Mouse (Mus musculus) CH12.LX (cell line): Measurements from ENCODE around the gene Phactr1. TPM values are rescaled to one million over a fixed set of nuclear protein-coding genes. Genes with fewer than 3 reads are reported as not detected.

Experiments used
- DNase-seq: peaks from one replicate; pipeline ENCODE4 v3.0.0-alpha.2; 2013; ENCODE audit errors: extremely low read depth
- H3K27ac ChIP-seq: 2 replicates; pipeline ENCODE4 v1.5.1; 2012; ENCODE audit warnings: low read depth, mild to moderate bottlenecking, control low read depth, moderate library complexity; ENCODE audit not compliant: insufficient read depth
- H3K27me3 ChIP-seq: replicated peaks from 2 replicates; pipeline ENCODE3; 2012; ENCODE audit warnings: inconsistent platforms
- H3K36me3 ChIP-seq, 2 experiments: replicated peaks in 1 of 2; 2 replicates each; pipeline versions ENCODE3 to v1.6.1; 2012; ENCODE audit warnings: inconsistent platforms in 1 of 2, low read length in 1 of 2, mild to moderate bottlenecking in 1 of 2, mixed read lengths in 1 of 2, moderate library complexity in 1 of 2; ENCODE audit not compliant: control insufficient read depth in 1 of 2, insufficient read depth in 1 of 2
- H3K4me1 ChIP-seq, 2 experiments: 2 replicates each; pipeline ENCODE4 v1.6.1; 2012; ENCODE audit warnings: inconsistent platforms in 1 of 2, moderate library complexity in 1 of 2; ENCODE audit not compliant: insufficient read depth in 2 of 2, control insufficient read depth in 1 of 2
- H3K4me2 ChIP-seq: 2 replicates; pipeline ENCODE4 v1.6.1; 2012; ENCODE audit warnings: low read depth, mild to moderate bottlenecking, control low read depth; ENCODE audit not compliant: poor library complexity, insufficient read depth, severe bottlenecking
- H3K4me3 ChIP-seq, 3 experiments: fragments of 150-350 bp in 1 of 3; sonication (generic) in 1 of 3; replicated peaks in 1 of 3; 2 replicates each; pipeline versions ENCODE3 to v1.5.1; 2011 to 2012; ENCODE audit warnings: low read depth in 2 of 3, low read length in 2 of 3, mild to moderate bottlenecking in 2 of 3, moderate library complexity in 2 of 3, control low read depth in 1 of 3, improper control_type of control experiment in 1 of 3, inconsistent platforms in 1 of 3, mixed read lengths in 1 of 3; ENCODE audit not compliant: poor library complexity in 1 of 3
- H3K79me2 ChIP-seq: replicated peaks from 2 replicates; pipeline ENCODE4 v1.6.1; 2012; ENCODE audit warnings: mild to moderate bottlenecking, moderate library complexity; ENCODE audit not compliant: control insufficient read depth, poor library complexity, insufficient read depth, severe bottlenecking; ENCODE audit errors: extremely low read depth
- H3K9ac ChIP-seq: 2 replicates; pipeline ENCODE4 v1.6.1; 2012; ENCODE audit warnings: low read depth, mild to moderate bottlenecking, control low read depth, moderate library complexity; ENCODE audit not compliant: insufficient read depth
- H3K9me3 ChIP-seq: replicated peaks from 2 replicates; pipeline ENCODE3; 2012; ENCODE audit warnings: low read length, inconsistent platforms, mixed read lengths
- CHD1 ChIP-seq: IDR thresholded peaks from 2 replicates; pipeline ENCODE4 v1.6.1; 2012; ENCODE audit warnings: low read depth, low read length, improper control_type of control experiment, inconsistent platforms
- E2F4 ChIP-seq: IDR thresholded peaks from 2 replicates; pipeline ENCODE4 v1.6.1; 2011; ENCODE audit warnings: low read depth, low read length, improper control_type of control experiment; ENCODE audit not compliant: insufficient replicate concordance
- ELF1 ChIP-seq: IDR thresholded peaks from 2 replicates; pipeline ENCODE4 v1.6.1; 2014; ENCODE audit warnings: low read depth, mild to moderate bottlenecking, inconsistent platforms, low read length, improper control_type of control experiment
- EP300 ChIP-seq: IDR thresholded peaks from 2 replicates; pipeline ENCODE4 v1.6.1; 2011; ENCODE audit warnings: low read length, improper control_type of control experiment
- HCFC1 ChIP-seq: IDR thresholded peaks from 2 replicates; pipeline ENCODE4 v1.6.1; 2012; ENCODE audit warnings: low read depth, mild to moderate bottlenecking, inconsistent platforms, low read length, improper control_type of control experiment
- MAX ChIP-seq: IDR thresholded peaks from 2 replicates; pipeline ENCODE4 v1.6.1; 2011; ENCODE audit warnings: low read length, improper control_type of control experiment
- MAZ ChIP-seq: IDR thresholded peaks from 2 replicates; pipeline ENCODE4 v1.6.1; 2012; ENCODE audit warnings: low read depth, mild to moderate bottlenecking, inconsistent platforms, low read length, improper control_type of control experiment, moderate library complexity
- NELFE ChIP-seq: IDR thresholded peaks from 2 replicates; pipeline ENCODE4 v1.6.1; 2011; ENCODE audit warnings: low read depth, low read length, improper control_type of control experiment
- NRF1 ChIP-seq: IDR thresholded peaks from 2 replicates; pipeline ENCODE4 v1.6.1; 2014; ENCODE audit warnings: low read depth, mild to moderate bottlenecking, inconsistent platforms, low read length, improper control_type of control experiment, moderate library complexity
- RAD21 ChIP-seq: IDR thresholded peaks from 2 replicates; pipeline ENCODE4 v1.6.1; 2011; ENCODE audit warnings: low read depth, mild to moderate bottlenecking, low read length, improper control_type of control experiment, moderate library complexity
- UBTF ChIP-seq: IDR thresholded peaks from 2 replicates; pipeline ENCODE4 v1.6.1; 2012; ENCODE audit warnings: low read depth, mild to moderate bottlenecking, inconsistent platforms, low read length, improper control_type of control experiment, moderate library complexity
- USF2 ChIP-seq: conservative IDR thresholded peaks from 2 replicates; pipeline ENCODE4 v1.6.1; 2011; ENCODE audit warnings: low read depth, low read length, improper control_type of control experiment
- ZC3H11A ChIP-seq: IDR thresholded peaks from 2 replicates; pipeline ENCODE4 v1.6.1; 2012; ENCODE audit warnings: low read depth, mild to moderate bottlenecking, inconsistent platforms, low read length, improper control_type of control experiment
- dilution Hi-C: fragments of 300-500 bp; cut with MboI; formaldehyde crosslinking; loops from 2 replicates; pipeline ENCODE4 v1.14.3; 2020; ENCODE audit warnings: low sequenced_read_pairs; ENCODE audit not compliant: extremely low pct_unique_long_range_greater_than_20kb, extremely low pct_ligation_motif_present
- in situ Hi-C: fragments of 300-500 bp; cut with MboI; formaldehyde crosslinking; loops from 3 replicates; pipeline ENCODE4 v1.14.3; 2019; ENCODE audit warnings: low sequenced_read_pairs, low pct_ligation_motif_present, low pct_unique_long_range_greater_than_20kb, mixed read lengths
- polyA plus RNA-seq: library from polyadenylated mRNA; unstranded; fragments of >175 nt; gene quantifications from 2 replicates; pipeline ENCODE4 v1.2.1, GENCODE M21; 2012; ENCODE audit warnings: low read depth; ENCODE audit not compliant: insufficient read length
- total RNA-seq, 2 experiments: library from RNA; depleted of rRNA; stranded (reverse); fragments of 300-350 nt in 1 of 2; fragments of >200 nt in 1 of 2; gene quantifications; 2 replicates each; pipeline ENCODE4 v1.2.3; 2012 to 2014

Phactr1 gene
- total and polyA plus RNA-seq, 3 experiments: 2.0 to 6.1 (median 3.1) TPM

DNA sequence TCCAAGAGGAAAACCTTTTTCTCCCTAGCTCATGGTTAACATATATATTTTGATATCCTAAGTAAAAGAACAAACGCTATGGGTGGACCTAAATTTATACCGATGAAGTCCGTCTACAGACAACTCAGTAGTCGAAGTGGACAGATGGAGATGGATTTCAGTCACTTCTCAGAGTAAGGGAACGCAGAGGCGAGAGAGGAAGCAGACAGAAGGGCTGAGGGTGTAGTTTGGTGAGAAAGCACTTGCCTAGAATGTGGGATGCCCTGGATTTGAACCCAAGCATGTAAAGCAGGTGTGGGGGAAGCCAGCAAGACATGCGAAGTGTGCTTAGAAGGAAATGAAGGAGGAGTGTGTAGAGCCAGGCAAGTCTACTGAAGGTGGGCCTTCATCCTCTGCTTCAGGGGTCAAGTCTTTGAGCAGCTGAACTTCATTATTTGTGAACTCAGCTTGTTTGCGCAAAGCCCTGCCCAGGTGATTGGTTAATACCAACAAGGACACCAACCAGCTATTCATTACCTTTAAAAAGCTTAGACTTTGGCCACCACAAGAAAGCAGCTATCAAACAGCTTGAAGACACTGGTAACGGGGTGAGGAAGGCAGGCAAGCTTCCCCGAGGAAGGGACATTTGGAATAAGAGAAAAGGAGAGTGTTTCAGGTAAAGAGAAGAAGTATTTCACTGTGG is 241.5 kb downstream of the Phactr1 start:
- in situ Hi-C loops: no loop called here
- no peak for TF ChIP-seq E2F4
- TF ChIP-seq NRF1: no peak
- TF ChIP-seq EP300: no peak
- TF ChIP-seq CHD1: no peak
- no peak for TF ChIP-seq RAD21
- no peak for TF ChIP-seq ZC3H11A
- no peak for TF ChIP-seq NELFE
- no peak for TF ChIP-seq UBTF
- TF ChIP-seq ELF1: no peak

DNA sequence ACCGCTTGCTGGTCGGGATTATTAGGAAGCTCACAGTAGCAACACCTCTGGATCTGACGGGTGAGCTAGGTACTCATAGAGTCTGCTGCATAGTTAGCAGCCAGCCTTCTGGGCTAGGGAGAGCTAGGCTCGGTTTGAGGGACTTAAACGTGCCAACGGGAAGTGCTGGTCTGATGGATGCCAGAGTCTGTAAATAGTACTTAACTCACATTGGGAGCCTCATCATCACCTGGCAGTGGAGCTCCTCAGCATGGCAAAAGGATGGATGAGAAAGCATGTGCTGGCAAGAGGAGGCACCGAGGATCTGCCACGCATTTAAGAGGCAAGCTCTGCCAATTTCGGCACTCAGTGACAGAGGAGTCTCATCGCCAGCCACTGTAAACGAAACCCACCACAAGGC is 247.4 kb downstream of the Phactr1 start:
- dilution Hi-C loops: no loop called here

More for the DNA sequence above, 241.5 kb downstream of the Phactr1 start:
- H3K27me3 ChIP-seq: no peaks in the 10 kb centered on the region
- H3K4me3 ChIP-seq: no peak overlapping the region
- no peak overlapping the region for H3K4me2 ChIP-seq
- dilution Hi-C loops: no loop called here
- peaks cover 0 to 7% of the 10 kb centered on the region in 2 experiments; a peak in 1 of 4 replicates for H3K4me1 ChIP-seq
- no peak overlapping the region for H3K9ac ChIP-seq
- H3K36me3 ChIP-seq: no peaks in the 10 kb centered on the region
- no peaks in the 10 kb centered on the region for H3K9me3 ChIP-seq
- H3K79me2 ChIP-seq: no peaks in the 10 kb centered on the region
- no peak for DNase-seq
- H3K27ac ChIP-seq: no peak overlapping the region

DNA sequence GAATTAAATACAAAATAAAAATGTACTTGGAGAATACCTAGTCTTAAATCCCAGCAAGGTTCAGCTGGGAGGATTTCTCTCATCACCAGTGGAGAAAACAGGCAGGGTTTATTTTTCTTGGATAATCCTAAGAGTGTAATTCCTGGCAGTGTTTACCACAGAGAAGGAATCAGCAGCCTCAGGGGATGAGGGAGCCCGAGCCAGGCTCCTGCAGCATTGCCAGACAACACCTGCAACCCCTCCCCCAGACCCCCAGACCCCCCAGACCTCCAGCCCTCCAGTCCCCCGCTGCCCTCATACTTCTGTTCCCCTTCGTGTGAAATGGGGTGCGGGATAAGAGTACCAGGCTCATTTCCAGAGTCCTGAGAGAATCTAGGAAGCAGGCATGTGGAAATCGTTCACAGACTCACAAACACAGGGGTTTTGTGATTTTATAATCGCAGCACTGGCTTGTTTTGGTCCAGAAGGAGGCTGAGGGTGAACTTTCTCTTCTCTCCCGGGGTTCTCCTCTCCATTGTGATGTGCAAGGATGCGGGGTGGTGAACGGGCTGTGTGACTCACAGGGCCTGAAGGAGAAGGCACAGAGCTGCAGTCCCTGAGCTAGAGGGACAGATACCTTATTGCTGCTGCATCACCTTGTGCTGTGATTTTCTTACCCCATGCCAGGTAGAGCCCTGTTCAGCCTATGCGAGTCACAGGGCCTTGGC is 249.3 kb downstream of the Phactr1 start:
- no peak overlapping the region for H3K27ac ChIP-seq
- peaks cover 5% of the 10 kb centered on the region for H3K9me3 ChIP-seq
- DNase-seq: no peak
- dilution Hi-C loops (no loop called here), in situ Hi-C loops (no loop called here)
- H3K79me2 ChIP-seq: no peaks in the 10 kb centered on the region
- H3K4me2 ChIP-seq: no peak overlapping the region
- H3K27me3 ChIP-seq: no peaks in the 10 kb centered on the region
- no peak overlapping the region for H3K4me3 ChIP-seq
- H3K4me1 ChIP-seq: peaks cover 0 to 2% of the 10 kb centered on the region in 2 experiments; a peak in 1 of 4 replicates
- no peaks in the 10 kb centered on the region for H3K36me3 ChIP-seq
- no peak for TF ChIP-seq HCFC1
- TF ChIP-seq USF2: no peak
- TF ChIP-seq, all 38 proteins: peak for 0
- no peak overlapping the region for H3K9ac ChIP-seq

More for the DNA sequence above, 247.4 kb downstream of the Phactr1 start:
- in situ Hi-C loops: no loop called here
- peaks cover 5% of the 10 kb centered on the region for H3K9me3 ChIP-seq
- peak overlapping the region; percentile 19 for H3K4me2 ChIP-seq
- no peaks in the 10 kb centered on the region for H3K27me3 ChIP-seq
- H3K4me1 ChIP-seq: peaks cover 0 to 2% of the 10 kb centered on the region in 2 experiments; a peak in 1 of 4 replicates
- TF ChIP-seq MAX: no peak
- no peak for TF ChIP-seq MAZ
- no peaks in the 10 kb centered on the region for H3K36me3 ChIP-seq
- no peak overlapping the region for H3K27ac ChIP-seq
- no peak overlapping the region for H3K9ac ChIP-seq
- H3K79me2 ChIP-seq: no peaks in the 10 kb centered on the region
- DNase-seq: no peak
- no peak overlapping the region for H3K4me3 ChIP-seq
